Mouse (Mus musculus) testis, adult 10 weeks (tissue): Measurements from ENCODE around the gene Osbp2. TPM values are rescaled to one million over a fixed set of nuclear protein-coding genes. Genes with fewer than 3 reads are reported as not detected.

ENCODE experiments used
- polyA plus RNA-seq: library from polyadenylated mRNA; stranded (reverse); fragments of 350-450 nt; fragmentation: Illumina TruSeq; extraction: RNeasy Lipid Tissue Mini Kit (QIAGEN cat#74804); gene quantifications from one replicate; pipeline ENCODE4 v1.2.3, GENCODE M21; 2014; ENCODE audit warnings: low read depth, low replicate concordance

Gene Osbp2
- polyA plus RNA-seq = 77.2 TPM

DNA sequence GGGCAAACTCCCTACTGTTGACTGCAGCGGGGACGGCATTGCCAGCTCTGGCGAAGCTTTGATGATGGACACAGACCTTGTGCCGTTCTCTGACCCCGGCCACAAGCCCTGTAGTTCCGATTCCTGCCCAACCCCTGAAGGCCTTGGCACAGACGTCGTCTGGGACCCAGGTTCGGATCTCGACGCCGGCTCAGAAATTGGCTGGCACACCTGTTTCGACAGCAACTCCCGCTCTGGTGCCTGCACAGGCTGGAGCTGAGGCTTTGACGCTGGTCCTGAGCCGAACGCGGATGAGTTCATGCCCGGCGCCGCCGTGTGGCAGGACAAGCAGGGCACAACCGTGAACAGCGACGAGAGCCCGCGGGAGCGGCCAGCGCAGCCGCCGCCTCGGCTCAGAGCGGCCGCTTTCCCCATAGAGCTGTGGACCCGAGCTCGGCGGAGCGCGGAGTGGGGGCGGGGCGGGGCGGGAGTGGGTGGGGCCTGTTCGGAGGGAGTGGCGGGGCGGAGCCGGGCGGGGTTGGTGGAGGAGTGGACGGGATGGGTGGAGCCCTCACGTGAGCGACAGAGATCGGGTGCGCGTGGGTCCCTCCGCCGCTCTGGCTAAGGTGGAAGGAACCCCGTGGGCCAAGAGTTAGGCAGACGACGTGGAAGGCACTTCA, at the start of gene Osbp2:
Gene Osbp2, minus strand, starts transcription at position 450 of the 659 bp plus-strand sequence.

DNA sequence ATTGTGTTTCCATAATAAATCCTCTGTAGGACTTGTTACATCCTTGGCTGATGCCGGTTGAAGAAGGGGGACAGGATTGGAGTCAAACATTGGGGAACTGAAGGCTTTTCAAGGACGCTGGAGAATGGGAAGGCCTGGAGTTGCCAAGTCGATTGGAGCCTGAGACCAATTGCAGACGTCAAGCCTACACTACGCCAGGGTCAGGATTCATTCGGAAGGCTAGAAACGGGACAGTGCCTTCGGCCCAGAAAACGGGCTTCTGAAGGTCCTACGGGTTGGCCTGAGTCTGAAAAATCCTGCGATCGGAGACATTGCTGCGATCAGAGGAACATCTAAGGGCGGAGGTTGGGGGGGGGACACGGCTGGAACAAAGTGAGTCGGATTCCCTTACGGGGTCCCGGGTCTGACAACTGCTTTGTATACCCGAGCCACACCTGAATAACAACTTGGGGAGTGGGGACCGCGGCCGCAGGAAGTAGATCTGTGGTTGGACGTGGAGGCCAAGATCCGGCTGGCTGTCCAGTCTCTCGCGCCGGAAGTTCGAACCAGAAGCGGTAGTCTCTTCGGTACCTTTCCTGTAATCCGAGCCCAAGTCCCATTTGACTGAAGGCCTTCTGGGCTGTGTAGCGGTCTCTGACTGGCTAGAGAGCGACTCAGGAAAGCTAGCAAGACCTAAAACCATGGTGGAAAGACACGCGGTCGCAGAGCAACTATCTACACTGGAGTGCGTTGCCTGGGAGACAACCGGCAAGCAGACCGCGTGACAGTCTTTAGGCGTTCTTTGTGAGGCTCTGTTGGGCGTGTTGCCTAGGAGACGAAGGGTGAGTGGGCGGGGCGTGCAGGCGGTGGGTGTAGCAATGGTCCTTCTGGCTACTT, 30.9 kb upstream of the Osbp2 start, which contains the start of the genes 4921536K21Rik and Dusp18:
Gene 4921536K21Rik, minus strand, starts transcription at position 693 of the 876 bp plus-strand sequence.
Gene Dusp18, plus strand, starts transcription at position 835 of the 876 bp plus-strand sequence.

Other genes starting within 250 kb of the Osbp2 start
- 61.4 TPM for gene Morc2a, start 214.7 kb downstream of the Osbp2 start, polyA plus RNA-seq
- gene 4921536K21Rik, start 31.2 kb upstream of the Osbp2 start, polyA plus RNA-seq = 39.7 TPM
- 13.5 TPM for gene Dusp18, start 31.3 kb upstream of the Osbp2 start, polyA plus RNA-seq
- gene Slc35e4, start 50.8 kb upstream of the Osbp2 start, polyA plus RNA-seq = not detected
- 0.98 TPM for gene Tcn2, start 68.3 kb upstream of the Osbp2 start, polyA plus RNA-seq
- gene Pes1, start 100.1 kb upstream of the Osbp2 start, polyA plus RNA-seq = 35.2 TPM
- 0.63 TPM for gene 4930556J24Rik, start 112.9 kb upstream of the Osbp2 start, polyA plus RNA-seq
- gene Gal3st1, start 119.7 kb upstream of the Osbp2 start, polyA plus RNA-seq = not detected
- gene Sec14l4, start 167.6 kb upstream of the Osbp2 start, polyA plus RNA-seq = 0.64 TPM
- 0.64 TPM for gene Sec14l3, start 200.9 kb upstream of the Osbp2 start, polyA plus RNA-seq
- gene Mtfp1, start 231.5 kb upstream of the Osbp2 start, polyA plus RNA-seq = 3.5 TPM